Mouse (Mus musculus): Measurements from ENCODE around the gene P3h1. TPM values are rescaled to one million over a fixed set of nuclear protein-coding genes. Genes with fewer than 3 reads are reported as not detected.

P3h1 gene
- 2.7 TPM for polyA plus RNA-seq (2017; shearing (Covaris generic))

DNA sequence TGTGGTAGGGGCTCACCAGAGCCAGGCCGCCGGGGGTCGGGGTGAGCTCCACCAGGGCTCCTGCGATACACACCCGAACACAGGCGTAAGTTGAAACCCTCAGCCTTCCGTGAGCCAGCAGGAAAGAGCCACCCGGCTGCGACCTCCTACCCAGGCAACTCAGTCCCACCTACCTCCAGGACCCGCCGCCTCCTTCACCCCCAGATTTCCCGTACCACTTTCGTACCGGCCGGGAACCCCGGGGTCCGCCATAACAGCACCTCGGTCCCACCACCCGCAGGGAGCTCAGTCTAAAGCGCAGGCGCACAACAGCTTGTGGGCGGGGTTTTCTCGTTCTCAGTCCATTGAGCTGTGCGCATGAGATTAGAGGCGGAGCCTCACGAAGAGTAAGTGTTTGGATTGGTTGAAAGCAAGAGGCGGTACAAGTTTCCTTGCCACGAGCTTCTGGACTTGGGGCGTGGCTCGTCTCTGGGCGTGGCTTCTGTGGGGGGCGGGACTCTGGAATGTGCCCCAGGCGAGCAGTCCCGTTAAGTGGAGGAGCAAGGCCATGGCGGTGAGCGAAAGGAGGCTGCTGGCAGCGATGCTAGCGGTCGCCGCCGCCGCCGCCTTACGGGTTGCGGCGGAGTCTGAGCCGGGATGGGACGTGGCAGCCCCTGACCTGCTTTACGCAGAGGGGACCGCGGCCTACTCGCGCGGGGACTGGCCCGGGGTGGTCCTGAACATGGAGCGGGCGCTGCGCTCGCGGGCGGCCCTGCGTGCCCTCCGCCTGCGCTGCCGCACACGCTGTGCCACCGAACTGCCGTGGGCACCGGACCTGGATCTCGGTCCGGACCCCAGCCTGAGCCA lies at the start of gene P3h1, which contains the start of gene AU022252:
Gene P3h1 (plus strand): TSS at position 506 of the 846 bp plus-strand sequence.
Gene AU022252 (minus strand): TSS at position 303 of the 846 bp plus-strand sequence.

DNA sequence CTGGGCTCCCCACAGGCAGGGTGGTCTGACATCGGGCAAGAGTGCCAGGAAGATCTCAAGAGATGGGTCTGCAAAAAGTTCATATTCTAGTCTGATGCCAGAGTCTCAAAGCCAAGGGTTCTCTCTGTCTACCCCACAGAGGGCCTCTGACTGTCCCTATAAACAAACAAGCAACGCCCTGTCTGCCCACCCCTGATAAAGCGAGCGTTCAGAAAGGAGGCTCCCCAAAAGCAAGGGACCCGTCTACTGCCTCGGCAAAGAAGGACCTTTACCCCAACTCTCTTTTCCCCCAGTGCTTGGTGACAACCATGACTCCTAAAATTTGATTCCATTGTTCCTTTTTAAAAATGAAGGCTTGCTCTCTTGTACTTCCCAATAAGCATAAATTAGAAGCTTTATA lies 42.9 kb upstream of the P3h1 start, which contains the start of gene Ermap:
Gene Ermap (minus strand): TSS at position 148 of the 400 bp plus-strand sequence.

GRCm38 (mm10) chr4:119194909-119195581 lies 37.7 kb upstream of the P3h1 start, which contains the start of gene Svbp:
TSS of gene Svbp (plus strand) at chr4:119195306.

DNA sequence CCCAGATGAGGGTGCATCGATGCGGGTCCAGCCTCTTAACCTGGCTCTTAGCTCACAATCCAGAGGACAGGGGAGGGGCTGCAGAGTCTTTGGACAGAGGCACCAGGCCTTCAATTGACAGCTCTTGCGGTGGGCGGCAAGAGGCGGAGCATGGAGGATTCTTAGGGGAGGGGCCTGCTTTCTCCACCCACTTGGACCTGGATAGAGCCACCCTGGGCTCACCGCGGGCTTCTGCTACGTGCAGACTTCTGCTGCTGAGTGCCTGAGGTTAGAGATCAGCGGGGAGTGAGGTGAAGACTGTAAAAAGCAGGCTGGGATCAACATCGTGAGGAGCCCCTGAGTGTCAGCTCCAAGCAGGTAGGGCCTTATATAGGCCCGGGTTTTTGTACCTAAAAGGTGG lies 14.5 kb upstream of the P3h1 start, which contains the start of gene Tmem269:
Gene Tmem269 (minus strand): TSS at position 49 of the 400 bp plus-strand sequence.

DNA sequence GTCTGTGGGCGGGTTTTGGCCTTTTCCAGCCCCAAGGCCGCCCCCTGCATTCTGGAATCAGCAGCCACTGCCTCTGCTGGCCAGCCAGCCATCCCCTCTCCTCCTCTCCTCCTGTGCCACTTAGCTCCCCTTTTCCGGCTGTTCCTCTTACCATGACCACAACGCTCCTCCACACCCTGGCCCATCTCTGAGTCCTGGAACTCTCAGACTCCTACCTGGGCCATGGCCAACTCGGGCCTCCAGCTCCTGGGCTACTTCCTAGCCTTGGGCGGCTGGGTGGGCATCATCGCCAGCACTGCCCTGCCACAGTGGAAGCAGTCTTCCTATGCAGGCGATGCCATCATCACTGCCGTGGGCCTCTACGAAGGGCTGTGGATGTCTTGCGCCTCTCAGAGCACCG lies 22.6 kb downstream of the P3h1 start, which contains the start of gene Cldn19:
Gene Cldn19 (plus strand): TSS at position 64 of the 400 bp plus-strand sequence.

DNA sequence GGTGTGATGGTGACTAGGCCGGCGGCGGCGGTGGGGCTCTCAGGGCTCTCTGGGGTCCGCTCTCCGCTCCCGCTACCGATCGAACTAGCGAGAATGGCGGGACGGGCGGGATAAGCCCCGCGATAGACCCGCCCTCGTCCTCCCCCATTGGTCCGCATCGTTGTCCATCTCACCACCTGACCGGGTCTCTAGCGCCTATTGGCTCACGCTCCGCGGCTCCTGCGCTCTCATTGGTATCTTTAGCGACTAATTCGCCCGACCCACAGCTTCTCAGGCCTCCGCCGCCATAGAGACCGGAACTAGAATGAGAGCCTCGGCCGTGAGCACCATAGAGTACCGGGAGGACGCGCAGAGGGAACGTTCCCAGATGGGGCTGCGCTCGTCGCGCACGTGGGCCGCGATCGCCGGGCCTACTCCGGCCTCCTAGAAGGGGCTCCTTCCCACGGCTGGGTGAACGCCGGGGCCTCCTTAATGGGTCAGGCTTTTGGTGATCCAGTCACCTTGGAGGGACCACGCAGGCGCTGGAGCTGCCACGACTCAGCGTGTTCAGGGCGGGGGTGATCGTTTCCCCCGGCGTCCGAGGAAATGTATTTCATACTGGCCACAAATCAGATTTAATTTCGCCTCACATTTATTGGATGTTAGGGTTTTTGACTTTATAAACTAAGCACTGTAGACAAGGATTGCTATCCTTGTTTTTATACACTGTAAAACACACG lies 61.9 kb downstream of the P3h1 start, which contains the start of gene Ybx1:
Gene Ybx1 (minus strand): TSS at position 190 of the 719 bp plus-strand sequence.

Other genes starting within 250 kb of the P3h1 start
- 84.2 TPM for gene Slc2a1, start 124.2 kb upstream of the P3h1 start, polyA plus RNA-seq (2017; shearing (Covaris generic))
- gene Zfp691, start 58.7 kb upstream of the P3h1 start, polyA plus RNA-seq (2017; shearing (Covaris generic)): 0.81 TPM
- gene Ermap, start 42.9 kb upstream of the P3h1 start, polyA plus RNA-seq (2017; shearing (Covaris generic)): 0.97 TPM
- gene Svbp, start 37.6 kb upstream of the P3h1 start, polyA plus RNA-seq (2017; shearing (Covaris generic)): 30.4 TPM
- 0.30 TPM for gene Tmem269, start 14.7 kb upstream of the P3h1 start, polyA plus RNA-seq (2017; shearing (Covaris generic))
- gene AU022252, start 203 bp upstream of the P3h1 start, polyA plus RNA-seq (2017; shearing (Covaris generic)): 10.7 TPM
- not detected for gene Cldn19, start 22.5 kb downstream of the P3h1 start, polyA plus RNA-seq (2017; shearing (Covaris generic))
- 441 TPM for gene Ybx1, start 61.7 kb downstream of the P3h1 start, polyA plus RNA-seq (2017; shearing (Covaris generic))
- gene Ppih, start 87.6 kb downstream of the P3h1 start, polyA plus RNA-seq (2017; shearing (Covaris generic)): 21.9 TPM
- gene Ccdc30, start 182.6 kb downstream of the P3h1 start, polyA plus RNA-seq (2017; shearing (Covaris generic)): 1.6 TPM
- gene Ppcs, start 189.5 kb downstream of the P3h1 start, polyA plus RNA-seq (2017; shearing (Covaris generic)): 11.3 TPM
- gene Zmynd12, start 189.9 kb downstream of the P3h1 start, polyA plus RNA-seq (2017; shearing (Covaris generic)): not detected

Measured in effector memory CD4-positive, alpha-beta T cell, adult 5 months (primary cell).